Mouse (Mus musculus): Measurements from ENCODE around the gene Raet1e. TPM values are rescaled to one million over a fixed set of nuclear protein-coding genes. Genes with fewer than 3 reads are reported as not detected.

The Raet1e gene
- polyA plus RNA-seq (2014; fragmentation: Illumina TruSeq; extraction: RNeasy Lipid Tissue Mini Kit (QIAGEN cat#74804)) = 13.8 TPM

DNA sequence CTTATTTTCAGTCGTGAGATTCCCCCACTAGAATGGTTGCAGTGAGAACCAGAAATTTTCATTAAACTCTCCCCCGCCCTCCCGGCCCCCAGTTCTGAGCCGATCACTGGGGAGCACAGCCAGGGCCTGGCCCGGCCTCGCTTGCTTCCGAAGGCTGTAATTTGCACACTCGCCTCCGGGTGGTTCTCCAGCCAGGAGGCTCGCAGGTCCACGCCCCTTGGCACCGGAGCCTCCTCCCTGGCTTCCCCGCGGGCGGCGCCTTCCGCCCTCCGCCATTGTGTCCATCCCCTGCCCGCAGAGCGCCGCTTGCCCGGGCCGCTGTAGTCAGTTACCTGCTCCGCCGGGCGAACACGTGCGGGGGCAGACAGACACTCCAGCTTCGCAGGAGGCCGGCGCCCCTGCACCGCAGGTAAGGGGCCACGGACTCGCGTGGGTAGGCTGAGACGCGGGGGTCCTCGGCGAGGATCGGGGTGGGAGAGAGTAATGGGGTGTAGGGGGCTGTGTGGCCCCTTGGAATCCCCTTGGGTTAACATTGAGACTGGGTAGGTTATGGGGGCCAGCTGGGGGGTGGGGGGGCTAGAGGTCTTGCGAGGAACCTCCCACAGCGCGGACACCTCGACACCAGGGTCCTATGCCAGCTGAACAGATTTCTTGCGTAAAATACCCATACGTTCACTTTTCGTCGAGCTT lies at the start of gene Raet1e, which contains the start of gene H60b:
Gene Raet1e (plus strand): TSS at position 260 of the 690 bp plus-strand sequence.
Gene H60b (plus strand): TSS at position 277 of the 690 bp plus-strand sequence.

DNA sequence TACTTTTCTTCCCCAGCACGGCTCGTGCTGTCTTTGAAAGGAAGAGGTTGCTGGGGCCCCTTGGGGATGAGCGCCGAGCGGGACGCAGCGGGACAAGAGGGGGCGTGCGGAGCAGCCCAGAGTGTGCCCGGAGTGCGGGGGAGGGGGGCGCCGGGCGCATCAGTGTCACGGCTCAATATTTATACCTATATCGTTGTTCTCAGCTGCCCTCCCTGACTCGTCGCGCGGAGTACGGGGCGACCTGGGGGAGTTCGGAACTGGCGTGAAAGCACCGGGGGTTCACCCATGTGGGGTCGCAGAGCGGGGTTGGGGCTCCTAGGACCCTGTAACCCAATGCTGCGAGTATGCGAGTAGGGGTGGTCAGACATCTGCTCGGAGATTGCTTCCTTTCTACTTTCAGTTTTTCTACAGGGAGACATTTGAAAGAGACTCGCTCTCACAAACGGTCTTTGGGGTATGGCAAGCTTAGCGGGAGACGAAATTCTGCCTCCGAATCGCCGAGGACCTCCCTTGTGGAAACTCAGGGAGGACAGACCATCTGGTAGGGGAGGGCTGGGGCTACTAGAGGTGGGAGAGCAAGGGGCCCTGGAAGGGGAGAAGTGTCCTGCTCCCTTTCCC lies 9.2 kb upstream of the Raet1e start, which contains the start of gene E030030I06Rik:
Gene E030030I06Rik (minus strand): TSS at position 198 of the 618 bp plus-strand sequence.

GRCm38 (mm10) chr10:22360252-22360651 lies 201.9 kb downstream of the Raet1e start, which contains the start of gene Raet1d:
Gene Raet1d (plus strand): TSS chr10:22360552.

Other genes starting within 250 kb of the Raet1e start
- not detected for gene 4930444G20Rik, start 90.5 kb upstream of the Raet1e start, polyA plus RNA-seq (2014; fragmentation: Illumina TruSeq; extraction: RNeasy Lipid Tissue Mini Kit (QIAGEN cat#74804))
- 0.86 TPM for gene E030030I06Rik, start 9.3 kb upstream of the Raet1e start, polyA plus RNA-seq (2014; fragmentation: Illumina TruSeq; extraction: RNeasy Lipid Tissue Mini Kit (QIAGEN cat#74804))
- gene H60b, start within 50 bp of the Raet1e start, polyA plus RNA-seq (2014; fragmentation: Illumina TruSeq; extraction: RNeasy Lipid Tissue Mini Kit (QIAGEN cat#74804)) = 25.1 TPM
- gene Raet1d, start 202.0 kb downstream of the Raet1e start, polyA plus RNA-seq (2014; fragmentation: Illumina TruSeq; extraction: RNeasy Lipid Tissue Mini Kit (QIAGEN cat#74804)) = 25.5 TPM